Mouse (Mus musculus): Measurements from ENCODE around the gene Nop58. TPM values are rescaled to one million over a fixed set of nuclear protein-coding genes. Genes with fewer than 3 reads are reported as not detected.
A peak's percentile ranks its signal among the peaks of the same experiment; 100 is the strongest.

Gene Nop58
- polyA plus RNA-seq, 1 experiment, result 27.0 TPM

- no peaks in the 10 kb centered on the region for H3K36me3 ChIP-seq (ENCODE audit: control insufficient read depth, insufficient read depth, low read length)
- H3K27ac ChIP-seq (ENCODE audit: control insufficient read depth, insufficient read depth, low read depth, low read length), result no peak overlapping the region
- no peaks in the 10 kb centered on the region for H3K4me1 ChIP-seq (ENCODE audit: control insufficient read depth, insufficient read depth, low read length)
- TF ChIP-seq CTCF (IDR thresholded peaks at IDR 0.05; ENCODE audit: control insufficient read depth, insufficient read depth, insufficient replicate concordance, low read depth, low read length), result no peak
- TF ChIP-seq POLR2A (IDR thresholded peaks at IDR 0.05; ENCODE audit: control insufficient read depth, low read depth, low read length), result no peak
- H3K4me3 ChIP-seq (ENCODE audit: control insufficient read depth, low read depth, low read length), result no peak overlapping the region
- H3K27me3 ChIP-seq (ENCODE audit: control insufficient read depth, insufficient read depth, low read length), result no peaks in the 10 kb centered on the region
Observed at GRCm38 (mm10) chr1:59755298-59755697, 70.5 kb downstream of the Nop58 start.

- Histone ChIP-seq H3K36me3 (ENCODE audit: control insufficient read depth, insufficient read depth, low read length) (no peaks in the 10 kb centered on the region), H3K4me3 (ENCODE audit: control insufficient read depth, low read depth, low read length) (no peak overlapping the region), H3K27me3 (ENCODE audit: control insufficient read depth, insufficient read depth, low read length) (no peaks in the 10 kb centered on the region), H3K27ac (ENCODE audit: control insufficient read depth, insufficient read depth, low read depth, low read length) (no peak overlapping the region), H3K4me1 (ENCODE audit: control insufficient read depth, insufficient read depth, low read length) (peaks cover 2% of the 10 kb centered on the region; the same call in 1 of the 2 replicates)
- TF ChIP-seq POLR2A (IDR thresholded peaks at IDR 0.05; ENCODE audit: control insufficient read depth, low read depth, low read length) (no peak), CTCF (IDR thresholded peaks at IDR 0.05; ENCODE audit: control insufficient read depth, insufficient read depth, insufficient replicate concordance, low read depth, low read length) (no peak)
Observed at GRCm38 (mm10) chr1:59758325-59758724, 73.6 kb downstream of the Nop58 start.

GRCm38 (mm10) chr1:59762208-59762607 lies 77.4 kb downstream of the Nop58 start:
- peak overlapping the region; percentile 91 for H3K4me3 ChIP-seq (ENCODE audit: control insufficient read depth, low read depth, low read length)
- peak overlapping the region; percentile 73; the same call in 1 of the 2 replicates for H3K27ac ChIP-seq (ENCODE audit: control insufficient read depth, insufficient read depth, low read depth, low read length)
- H3K27me3 ChIP-seq (ENCODE audit: control insufficient read depth, insufficient read depth, low read length), result no peaks in the 10 kb centered on the region
- no peak for TF ChIP-seq POLR2A (IDR thresholded peaks at IDR 0.05; ENCODE audit: control insufficient read depth, low read depth, low read length)
- TF ChIP-seq CTCF (IDR thresholded peaks at IDR 0.05; ENCODE audit: control insufficient read depth, insufficient read depth, insufficient replicate concordance, low read depth, low read length), result no peak
- peaks cover 6% of the 10 kb centered on the region for H3K4me1 ChIP-seq (ENCODE audit: control insufficient read depth, insufficient read depth, low read length)
- H3K36me3 ChIP-seq (ENCODE audit: control insufficient read depth, insufficient read depth, low read length), result no peaks in the 10 kb centered on the region

GRCm38 (mm10) chr1:59762651-59763163 lies 77.9 kb downstream of the Nop58 start:
- Histone ChIP-seq H3K36me3 (ENCODE audit: control insufficient read depth, insufficient read depth, low read length) (no peaks in the 10 kb centered on the region), H3K4me3 (ENCODE audit: control insufficient read depth, low read depth, low read length) (peak overlapping the region; percentile 91), H3K27ac (ENCODE audit: control insufficient read depth, insufficient read depth, low read depth, low read length) (peak overlapping the region; percentile 73), H3K4me1 (ENCODE audit: control insufficient read depth, insufficient read depth, low read length) (peaks cover 6% of the 10 kb centered on the region), H3K27me3 (ENCODE audit: control insufficient read depth, insufficient read depth, low read length) (no peaks in the 10 kb centered on the region)
- no peak for TF ChIP-seq POLR2A (IDR thresholded peaks at IDR 0.05; ENCODE audit: control insufficient read depth, low read depth, low read length)
- no peak for TF ChIP-seq CTCF (IDR thresholded peaks at IDR 0.05; ENCODE audit: control insufficient read depth, insufficient read depth, insufficient replicate concordance, low read depth, low read length)

- Histone ChIP-seq H3K27me3 (ENCODE audit: control insufficient read depth, insufficient read depth, low read length) (no peaks in the 10 kb centered on the region), H3K36me3 (ENCODE audit: control insufficient read depth, insufficient read depth, low read length) (no peaks in the 10 kb centered on the region), H3K27ac (ENCODE audit: control insufficient read depth, insufficient read depth, low read depth, low read length) (peak within 1 kb of the TSS; percentile 89), H3K4me1 (ENCODE audit: control insufficient read depth, insufficient read depth, low read length) (peaks cover 6% of the 10 kb centered on the region), H3K4me3 (ENCODE audit: control insufficient read depth, low read depth, low read length) (peak within 1 kb of the TSS; percentile 91)
- no peak for TF ChIP-seq CTCF (IDR thresholded peaks at IDR 0.05; ENCODE audit: control insufficient read depth, insufficient read depth, insufficient replicate concordance, low read depth, low read length)
- TF ChIP-seq POLR2A (IDR thresholded peaks at IDR 0.05; ENCODE audit: control insufficient read depth, low read depth, low read length), result peak; percentile 80
Observed at GRCm38 (mm10) chr1:59763164-59763768, 78.5 kb downstream of the Nop58 start, which contains the start of gene Bmpr2. Gene Bmpr2, plus strand, starts transcription at chr1:59763400.

- H3K27ac ChIP-seq (ENCODE audit: control insufficient read depth, insufficient read depth, low read depth, low read length), result peak overlapping the region; percentile 89
- H3K36me3 ChIP-seq (ENCODE audit: control insufficient read depth, insufficient read depth, low read length), result no peaks in the 10 kb centered on the region
- TF ChIP-seq POLR2A (IDR thresholded peaks at IDR 0.05; ENCODE audit: control insufficient read depth, low read depth, low read length), result 0 out of 2 replicates have a peak, but pooled peaks have one; percentile 21
- TF ChIP-seq CTCF (IDR thresholded peaks at IDR 0.05; ENCODE audit: control insufficient read depth, insufficient read depth, insufficient replicate concordance, low read depth, low read length), result no peak
- no peaks in the 10 kb centered on the region for H3K27me3 ChIP-seq (ENCODE audit: control insufficient read depth, insufficient read depth, low read length)
- peak overlapping the region; percentile 89 for H3K4me3 ChIP-seq (ENCODE audit: control insufficient read depth, low read depth, low read length)
- peaks cover 6% of the 10 kb centered on the region for H3K4me1 ChIP-seq (ENCODE audit: control insufficient read depth, insufficient read depth, low read length)
Observed at GRCm38 (mm10) chr1:59763781-59764251, 79.0 kb downstream of the Nop58 start.

- Histone ChIP-seq H3K4me1 (ENCODE audit: control insufficient read depth, insufficient read depth, low read length) (peaks cover 6% of the 10 kb centered on the region), H3K27me3 (ENCODE audit: control insufficient read depth, insufficient read depth, low read length) (no peaks in the 10 kb centered on the region), H3K27ac (ENCODE audit: control insufficient read depth, insufficient read depth, low read depth, low read length) (peak overlapping the region; percentile 65), H3K36me3 (ENCODE audit: control insufficient read depth, insufficient read depth, low read length) (no peaks in the 10 kb centered on the region), H3K4me3 (ENCODE audit: control insufficient read depth, low read depth, low read length) (peak overlapping the region; percentile 61)
- TF ChIP-seq POLR2A (IDR thresholded peaks at IDR 0.05; ENCODE audit: control insufficient read depth, low read depth, low read length) (no peak), CTCF (IDR thresholded peaks at IDR 0.05; ENCODE audit: control insufficient read depth, insufficient read depth, insufficient replicate concordance, low read depth, low read length) (no peak)
Observed at GRCm38 (mm10) chr1:59764407-59764971, 79.7 kb downstream of the Nop58 start.

All from testis, adult 2 months (tissue).